Mouse (Mus musculus) liver, embryonic 14.5 days (tissue): ENCODE measurements around the gene Timp3.

ENCODE experiments used
- CTCF ChIP-seq: IDR thresholded peaks from 2 replicates; pipeline ENCODE4 v1.5.1; 2016; ENCODE audit warnings: antibody characterized with exemption, low read depth, control low read depth
- EP300 ChIP-seq: IDR thresholded peaks from 2 replicates; pipeline ENCODE4 v1.6.1; 2016; ENCODE audit warnings: antibody characterized with exemption, low read depth

- TF ChIP-seq CTCF (no peak), EP300 (no peak)
Observed at GRCm38 (mm10) chr10:86286508-86286907, 13.7 kb upstream of the Timp3 start.
